In the genomic region with DNA sequence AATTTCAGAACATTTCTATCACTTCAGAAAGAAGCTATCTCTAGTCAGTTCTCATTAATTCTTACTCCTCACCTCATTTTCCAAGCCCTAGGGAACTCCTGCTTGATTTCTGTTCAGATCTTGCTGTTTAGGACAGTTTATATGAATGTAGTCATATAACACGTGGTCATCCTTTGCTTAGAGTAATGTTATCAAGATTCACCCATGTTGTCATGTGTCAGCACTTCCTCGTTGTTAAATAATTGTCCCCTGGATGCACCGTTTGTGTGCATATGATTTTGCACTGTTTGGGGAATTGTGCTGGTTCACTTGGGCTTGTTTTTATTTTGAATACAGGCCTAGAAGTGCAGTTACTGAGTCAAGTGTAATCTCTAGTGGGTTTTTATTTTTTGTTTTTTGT, we compare ENCODE assay signal across 32 mouse cellular contexts.
"Had no signal": no experiment of that assay in that cellular context is flagged by ENCODE, and none has a peak within 500 bp of the region (broad histone marks: within the 10 kb centered on the region; RNA-seq: fewer than 3 reads in every experiment).

No protein-coding gene starts in this region.

- H3K4me2 ChIP-seq: limb, embryonic 12.5 days; limb, embryonic 13.5 days; limb, embryonic 15.5 days; liver, embryonic 11.5 days; liver, embryonic 12.5 days; liver, embryonic 13.5 days; liver, embryonic 15.5 days; lung, embryonic 14.5 days; lung, embryonic 15.5 days; midbrain, embryonic 11.5 days; midbrain, embryonic 12.5 days; midbrain, embryonic 13.5 days; midbrain, embryonic 15.5 days; neural tube, embryonic 12.5 days had no signal

- H3K4me1 ChIP-seq: limb, embryonic 10.5 days; limb, embryonic 12.5 days; limb, embryonic 13.5 days; limb, embryonic 15.5 days; liver, embryonic 13.5 days; liver, embryonic 15.5 days; lung, embryonic 15.5 days; midbrain, embryonic 10.5 days; midbrain, embryonic 12.5 days; midbrain, embryonic 13.5 days; midbrain, embryonic 15.5 days; neural tube, embryonic 12.5 days had no signal

- DNase-seq: left cerebral cortex, postnatal 4 days; liver; liver, embryonic 13.5 days; liver, postnatal 0 days; lung, adult 18-20 months; lung, adult 2 months; lung, embryonic 14.5 days; lung, postnatal 10 days; lung, postnatal 14 days; lung, postnatal 36 days; lung, postnatal 4 days; midbrain, embryonic 14.5 days had no signal

- H3K9me3 ChIP-seq: limb, embryonic 10.5 days; limb, embryonic 12.5 days; limb, embryonic 13.5 days; limb, embryonic 15.5 days; liver, embryonic 12.5 days; liver, embryonic 13.5 days; liver, embryonic 15.5 days; lung, embryonic 15.5 days; megakaryocyte, embryonic 14.5 days; midbrain, embryonic 10.5 days; midbrain, embryonic 12.5 days; midbrain, embryonic 13.5 days; midbrain, embryonic 15.5 days; neural tube, embryonic 12.5 days had no signal

- H3K27ac ChIP-seq: limb, embryonic 10.5 days; limb, embryonic 12.5 days; limb, embryonic 13.5 days; limb, embryonic 15.5 days; liver, embryonic 12.5 days; liver, embryonic 13.5 days; liver, embryonic 14.5 days; liver, embryonic 15.5 days; lung, embryonic 15.5 days; macrophage; midbrain, embryonic 10.5 days; midbrain, embryonic 12.5 days; midbrain, embryonic 13.5 days; midbrain, embryonic 15.5 days; neural tube, embryonic 12.5 days had no signal

- H3K27me3 ChIP-seq: limb, embryonic 12.5 days; limb, embryonic 13.5 days; limb, embryonic 15.5 days; liver, embryonic 12.5 days; liver, embryonic 13.5 days; liver, embryonic 15.5 days; lung, embryonic 15.5 days; megakaryocyte, embryonic 14.5 days; midbrain, embryonic 12.5 days; midbrain, embryonic 13.5 days; midbrain, embryonic 15.5 days; neural tube, embryonic 12.5 days had no signal

- H3K4me3 ChIP-seq: limb, embryonic 10.5 days; limb, embryonic 12.5 days; limb, embryonic 13.5 days; limb, embryonic 15.5 days; liver, embryonic 12.5 days; liver, embryonic 13.5 days; liver, embryonic 15.5 days; lung, embryonic 15.5 days; megakaryocyte, embryonic 14.5 days; midbrain, embryonic 10.5 days; midbrain, embryonic 12.5 days; midbrain, embryonic 13.5 days; midbrain, embryonic 15.5 days; myocyte; neural tube, embryonic 12.5 days had no signal

- H3K9ac ChIP-seq: limb, embryonic 12.5 days; limb, embryonic 13.5 days; limb, embryonic 15.5 days; liver, embryonic 12.5 days; liver, embryonic 13.5 days; liver, embryonic 14.5 days; liver, embryonic 15.5 days; liver, postnatal 0 days; lung, embryonic 14.5 days; lung, embryonic 15.5 days; midbrain, embryonic 12.5 days; midbrain, embryonic 13.5 days; midbrain, embryonic 15.5 days; neural tube, embryonic 12.5 days had no signal

- ATAC-seq: liver, embryonic 12.5 days; liver, postnatal 0 days; lung, postnatal 0 days; midbrain, embryonic 13.5 days; midbrain, embryonic 15.5 days; midbrain, embryonic 16.5 days had no signal
